Mouse (Mus musculus): ENCODE measurements around the gene Olfr995. TPM values are rescaled to one million over a fixed set of nuclear protein-coding genes. Genes with fewer than 3 reads are reported as not detected.

Gene Olfr995
- polyA plus RNA-seq (2014; fragmentation: Illumina TruSeq; extraction: RNeasy Lipid Tissue Mini Kit (QIAGEN cat#74804); ENCODE audit: low read depth, low replicate concordance), result not detected

DNA sequence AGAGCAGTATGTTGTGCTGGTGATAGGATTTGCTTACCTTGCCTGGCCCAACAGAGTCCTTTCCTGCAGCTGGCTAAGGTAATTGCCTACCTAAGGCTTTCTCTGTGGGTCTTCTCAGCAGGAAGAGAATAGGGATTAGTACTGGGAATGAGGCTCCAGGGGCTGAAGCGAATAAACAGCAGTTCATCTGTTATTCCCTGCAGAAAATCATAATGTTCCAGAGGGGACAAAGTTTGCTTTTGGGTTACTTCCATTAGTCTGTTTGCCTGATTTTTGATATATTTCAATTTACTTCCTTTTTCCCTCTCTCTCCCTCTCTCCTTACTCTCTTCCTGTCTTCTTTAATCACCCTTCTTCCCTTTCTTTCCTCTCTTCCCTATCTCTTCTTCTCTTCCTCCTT lies at the start of gene Olfr995:
Gene Olfr995 (minus strand): TSS at position 101 of the 400 bp plus-strand sequence.

DNA sequence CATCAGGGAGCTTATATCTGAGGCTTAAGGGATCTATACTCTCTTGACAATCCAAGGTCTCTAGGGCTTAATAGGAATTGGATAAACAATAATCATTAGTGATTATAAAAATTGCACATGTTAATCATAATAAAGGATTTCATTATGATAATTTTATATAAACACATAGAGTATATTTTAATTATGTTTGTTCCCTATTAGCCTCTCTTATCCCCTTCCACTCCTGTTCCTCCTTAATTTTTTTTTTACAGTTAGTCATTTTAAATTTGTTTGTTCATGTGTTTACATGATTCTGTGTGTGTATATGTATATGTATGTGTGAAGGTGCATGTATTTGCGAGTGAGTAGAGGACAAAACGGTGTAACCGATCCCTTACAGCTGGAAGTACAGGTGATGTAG lies 7.1 kb downstream of the Olfr995 start, which contains the start of gene Olfr994:
Gene Olfr994 (minus strand): TSS at position 101 of the 400 bp plus-strand sequence.

DNA sequence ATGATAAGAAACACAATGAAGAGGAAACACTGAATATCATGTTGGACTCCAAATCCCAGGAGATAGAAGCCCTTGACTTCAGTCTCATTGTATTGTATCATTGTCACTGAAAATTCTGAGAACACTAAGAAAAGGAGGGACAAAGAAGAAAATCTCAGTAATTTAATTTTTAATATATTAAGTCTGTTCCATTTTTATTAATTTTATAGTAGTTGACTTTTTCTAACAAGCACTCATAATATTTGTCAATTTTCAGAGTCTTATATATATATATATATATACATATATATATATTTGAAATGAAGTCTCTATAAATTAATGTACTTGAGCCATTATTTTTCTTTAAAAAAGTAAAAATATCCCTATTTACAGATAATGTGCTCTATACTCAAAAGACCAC lies 28.7 kb downstream of the Olfr995 start, which contains the start of gene Olfr993:
Gene Olfr993 (minus strand): TSS at position 101 of the 400 bp plus-strand sequence.

DNA sequence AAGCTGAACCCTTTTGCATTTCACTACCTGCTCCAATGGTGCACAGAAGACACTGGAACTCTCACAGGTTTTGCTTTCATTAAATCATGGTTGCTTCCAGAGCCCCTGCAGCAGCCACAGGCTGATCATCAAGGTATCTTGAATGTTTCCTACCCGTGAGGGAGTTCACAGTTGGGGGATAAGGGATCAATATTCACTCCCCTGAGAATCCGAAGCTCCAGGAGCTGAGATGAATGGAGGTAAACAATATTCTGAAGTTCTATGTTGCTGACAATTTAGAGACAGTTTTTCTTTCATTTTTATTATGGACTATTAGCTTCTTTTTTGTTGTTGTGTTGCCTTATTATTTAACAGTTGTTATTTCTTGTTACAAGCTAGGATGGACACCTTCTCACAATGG lies 34.1 kb downstream of the Olfr995 start, which contains the start of gene Olfr992:
Gene Olfr992 (minus strand): TSS at position 101 of the 400 bp plus-strand sequence.

Other genes with a start within 250 kb of the Olfr995 start
- 1.7 TPM for gene Lrrc55, start 246.4 kb downstream of the Olfr995 start, polyA plus RNA-seq (2014; fragmentation: Illumina TruSeq; extraction: RNeasy Lipid Tissue Mini Kit (QIAGEN cat#74804); ENCODE audit: low read depth, low replicate concordance)
- not detected for gene Olfr987, start 104.3 kb downstream of the Olfr995 start, polyA plus RNA-seq (2014; fragmentation: Illumina TruSeq; extraction: RNeasy Lipid Tissue Mini Kit (QIAGEN cat#74804); ENCODE audit: low read depth, low replicate concordance)
- gene Olfr988, start 80.4 kb downstream of the Olfr995 start, polyA plus RNA-seq (2014; fragmentation: Illumina TruSeq; extraction: RNeasy Lipid Tissue Mini Kit (QIAGEN cat#74804); ENCODE audit: low read depth, low replicate concordance), result not detected
- not detected for gene Olfr992, start 34.2 kb downstream of the Olfr995 start, polyA plus RNA-seq (2014; fragmentation: Illumina TruSeq; extraction: RNeasy Lipid Tissue Mini Kit (QIAGEN cat#74804); ENCODE audit: low read depth, low replicate concordance)
- gene Olfr993, start 28.8 kb downstream of the Olfr995 start, polyA plus RNA-seq (2014; fragmentation: Illumina TruSeq; extraction: RNeasy Lipid Tissue Mini Kit (QIAGEN cat#74804); ENCODE audit: low read depth, low replicate concordance), result not detected
- not detected for gene Olfr994, start 7.2 kb downstream of the Olfr995 start, polyA plus RNA-seq (2014; fragmentation: Illumina TruSeq; extraction: RNeasy Lipid Tissue Mini Kit (QIAGEN cat#74804); ENCODE audit: low read depth, low replicate concordance)
- not detected for gene 4833423E24Rik, start 75.4 kb upstream of the Olfr995 start, polyA plus RNA-seq (2014; fragmentation: Illumina TruSeq; extraction: RNeasy Lipid Tissue Mini Kit (QIAGEN cat#74804); ENCODE audit: low read depth, low replicate concordance)
- gene Olfr996, start 135.6 kb upstream of the Olfr995 start, polyA plus RNA-seq (2014; fragmentation: Illumina TruSeq; extraction: RNeasy Lipid Tissue Mini Kit (QIAGEN cat#74804); ENCODE audit: low read depth, low replicate concordance), result not detected
- not detected for gene Olfr998, start 145.3 kb upstream of the Olfr995 start, polyA plus RNA-seq (2014; fragmentation: Illumina TruSeq; extraction: RNeasy Lipid Tissue Mini Kit (QIAGEN cat#74804); ENCODE audit: low read depth, low replicate concordance)
- not detected for gene Olfr1000, start 168.3 kb upstream of the Olfr995 start, polyA plus RNA-seq (2014; fragmentation: Illumina TruSeq; extraction: RNeasy Lipid Tissue Mini Kit (QIAGEN cat#74804); ENCODE audit: low read depth, low replicate concordance)
- gene Olfr1002, start 207.1 kb upstream of the Olfr995 start, polyA plus RNA-seq (2014; fragmentation: Illumina TruSeq; extraction: RNeasy Lipid Tissue Mini Kit (QIAGEN cat#74804); ENCODE audit: low read depth, low replicate concordance), result not detected
- gene Olfr154, start 220.8 kb upstream of the Olfr995 start, polyA plus RNA-seq (2014; fragmentation: Illumina TruSeq; extraction: RNeasy Lipid Tissue Mini Kit (QIAGEN cat#74804); ENCODE audit: low read depth, low replicate concordance), result not detected
- gene Olfr1006, start 235.1 kb upstream of the Olfr995 start, polyA plus RNA-seq (2014; fragmentation: Illumina TruSeq; extraction: RNeasy Lipid Tissue Mini Kit (QIAGEN cat#74804); ENCODE audit: low read depth, low replicate concordance), result not detected
- not detected for gene Olfr1008, start 245.8 kb upstream of the Olfr995 start, polyA plus RNA-seq (2014; fragmentation: Illumina TruSeq; extraction: RNeasy Lipid Tissue Mini Kit (QIAGEN cat#74804); ENCODE audit: low read depth, low replicate concordance)